Mouse (Mus musculus) liver, embryonic 15.5 days (tissue): ENCODE data around the gene Rad54l. TPM values are rescaled to one million over a fixed set of nuclear protein-coding genes. Genes with fewer than 3 reads are reported as not detected.

Experiments used
- polyA plus RNA-seq: library from polyadenylated mRNA; unstranded; fragments of >200 nt; fragmentation: Nextera tagmentation; extraction: Ambion mirVana; gene quantifications from 2 replicates; pipeline ENCODE4 v1.2.1, GENCODE M21; 2015

Rad54l gene
- polyA plus RNA-seq, 1 experiment from 2014 or later, result 26.8 TPM

Other genes with a start within 250 kb of the Rad54l start
- gene Kncn, start 239.3 kb downstream of the Rad54l start, polyA plus RNA-seq, result not detected in 2 replicates
- not detected in 2 replicates for gene 6430628N08Rik, start 233.0 kb downstream of the Rad54l start, polyA plus RNA-seq
- not detected in 2 replicates for gene Dmbx1, start 183.8 kb downstream of the Rad54l start, polyA plus RNA-seq
- 10.0 and 12.7 TPM in 2 replicates for gene Faah, start 105.8 kb downstream of the Rad54l start, polyA plus RNA-seq
- gene Nsun4, start 69.8 kb downstream of the Rad54l start, polyA plus RNA-seq, result 9.0 and 9.8 TPM in 2 replicates
- 303 and 305 TPM in 2 replicates for gene Uqcrh, start 48.6 kb downstream of the Rad54l start, polyA plus RNA-seq
- 25.5 and 27.6 TPM in 2 replicates for gene Lrrc41, start 48.4 kb downstream of the Rad54l start, polyA plus RNA-seq
- gene Pomgnt1, start 150 bp upstream of the Rad54l start, polyA plus RNA-seq, result 11.5 and 12.4 TPM in 2 replicates
- gene Lurap1, start 27.6 kb upstream of the Rad54l start, polyA plus RNA-seq, result 0.16 and 0.32 TPM in 2 replicates
- 0.07 TPM in 1 of 2 replicates, not detected in the other for gene Tspan1, start 43.9 kb upstream of the Rad54l start, polyA plus RNA-seq
- not detected in 2 replicates for gene 1700042G07Rik, start 49.7 kb upstream of the Rad54l start, polyA plus RNA-seq
- not detected in 2 replicates for gene Gm49337, start 49.7 kb upstream of the Rad54l start, polyA plus RNA-seq
- gene Pik3r3, start 97.9 kb upstream of the Rad54l start, polyA plus RNA-seq, result 0.51 and 0.63 TPM in 2 replicates